Mouse (Mus musculus) ES-Bruce4 (cell line): ENCODE data around the gene Gm29094. TPM values are rescaled to one million over a fixed set of nuclear protein-coding genes. Genes with fewer than 3 reads are reported as not detected.
"Not testable (repeated sequence)": the region's sequence is repeated elsewhere in the genome, so short reads cannot be mapped to it uniquely, and the experiment has no call there.

Source experiments
- H3K27ac ChIP-seq: 2 replicates; pipeline ENCODE4 v1.5.1; 2012; ENCODE audit warnings: low read length, inconsistent platforms; ENCODE audit not compliant: insufficient read depth
- H3K27me3 ChIP-seq: 2 replicates; pipeline ENCODE4 v1.6.1; 2012; ENCODE audit warnings: mild to moderate bottlenecking, low read length, inconsistent platforms; ENCODE audit not compliant: control insufficient read depth, poor library complexity, insufficient read depth, severe bottlenecking
- H3K36me3 ChIP-seq: 2 replicates; pipeline ENCODE4 v1.6.1; 2012; ENCODE audit warnings: inconsistent platforms, mild to moderate bottlenecking, low read length, moderate library complexity; ENCODE audit not compliant: control insufficient read depth, poor library complexity, insufficient read depth, severe bottlenecking
- H3K4me1 ChIP-seq: one replicate; pipeline ENCODE4 v1.8.1; 2011; ENCODE audit warnings: low read length; ENCODE audit not compliant: control insufficient read depth, insufficient read depth
- H3K4me3 ChIP-seq: 2 replicates; pipeline ENCODE4 v1.5.1; 2011; ENCODE audit warnings: low read depth, mild to moderate bottlenecking, low read length
- H3K9ac ChIP-seq: 2 replicates; pipeline ENCODE4 v1.6.1; 2012; ENCODE audit warnings: low read depth, mild to moderate bottlenecking, inconsistent platforms; ENCODE audit not compliant: poor library complexity, severe bottlenecking
- H3K9me3 ChIP-seq: replicated peaks from 2 replicates; pipeline ENCODE4 v1.6.1; 2012; ENCODE audit warnings: mild to moderate bottlenecking, low read length, inconsistent platforms; ENCODE audit not compliant: control insufficient read depth, poor library complexity, insufficient read depth, severe bottlenecking
- polyA plus RNA-seq: library from polyadenylated mRNA; stranded (reverse); fragments of >200 nt; gene quantifications from 2 replicates; pipeline ENCODE4 v1.2.4, GENCODE M21; 2011; ENCODE audit warnings: low read depth; ENCODE audit not compliant: missing spikeins, insufficient read depth, insufficient read length

Gene Gm29094
- not detected in 2 replicates for polyA plus RNA-seq

DNA sequence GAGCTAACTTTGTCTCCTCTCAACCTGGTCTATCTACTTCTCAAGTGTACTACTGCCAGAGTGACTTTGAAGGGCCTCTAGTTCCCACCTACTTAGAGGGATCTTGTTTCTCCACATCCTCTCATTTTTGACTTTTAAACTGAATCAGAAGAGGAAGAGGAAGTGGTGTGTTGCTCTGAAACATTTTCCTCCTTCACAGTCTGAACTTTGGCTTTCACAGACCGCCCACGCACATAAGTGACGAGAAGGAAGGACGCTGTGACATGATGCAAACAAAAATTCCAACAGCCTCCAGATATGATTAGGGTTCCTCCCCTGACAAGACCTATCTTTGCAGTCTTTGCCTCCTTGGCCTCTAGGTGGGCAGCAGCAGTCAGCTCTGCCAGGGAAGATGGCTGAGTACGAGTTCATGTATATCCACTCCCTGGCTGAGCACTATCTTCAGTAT lies at the start of gene Gm29094, which contains the start of gene Bcl2a1b:
Gm29094 (plus strand) TSS at position 411 of the 448 bp plus-strand sequence.
Bcl2a1b (plus strand) TSS at position 241 of the 448 bp plus-strand sequence.
- H3K4me1 ChIP-seq, H3K4me3 ChIP-seq, H3K27me3 ChIP-seq, H3K9ac ChIP-seq, H3K9me3 ChIP-seq, H3K27ac ChIP-seq, H3K36me3 ChIP-seq: not testable (repeated sequence)

DNA sequence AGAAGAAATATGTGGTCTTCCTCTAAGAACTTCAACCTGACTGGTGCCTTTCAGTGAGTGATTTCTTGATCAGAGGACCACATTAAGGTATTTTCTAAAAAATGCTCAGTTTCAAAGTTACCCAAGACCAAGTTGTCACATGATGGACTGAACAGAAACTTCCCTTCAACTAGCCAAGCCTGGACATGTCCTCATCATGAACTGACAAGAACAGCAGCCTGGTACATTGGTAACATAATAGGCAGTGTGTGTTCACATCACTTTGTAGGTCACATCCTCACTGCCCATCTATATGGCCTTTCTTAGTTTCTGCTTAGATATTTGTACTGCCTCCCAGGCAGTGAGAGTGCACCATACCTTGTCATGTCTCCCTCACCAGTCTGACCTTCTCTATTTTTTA lies 26.6 kb upstream of the Gm29094 start:
- not testable (repeated sequence) for H3K27me3 ChIP-seq, H3K9ac ChIP-seq, H3K4me3 ChIP-seq, H3K4me1 ChIP-seq, H3K9me3 ChIP-seq, H3K36me3 ChIP-seq, H3K27ac ChIP-seq

GRCm38 (mm10) chr9:89178833-89179232 lies 20.3 kb upstream of the Gm29094 start:
- not testable (repeated sequence) for H3K27me3 ChIP-seq, H3K27ac ChIP-seq, H3K9ac ChIP-seq, H3K4me1 ChIP-seq, H3K36me3 ChIP-seq, H3K9me3 ChIP-seq, H3K4me3 ChIP-seq

GRCm38 (mm10) chr9:89179469-89179868 lies 19.7 kb upstream of the Gm29094 start:
- H3K4me1 ChIP-seq, H3K27me3 ChIP-seq, H3K9ac ChIP-seq, H3K4me3 ChIP-seq, H3K9me3 ChIP-seq, H3K27ac ChIP-seq, H3K36me3 ChIP-seq: not testable (repeated sequence)

DNA sequence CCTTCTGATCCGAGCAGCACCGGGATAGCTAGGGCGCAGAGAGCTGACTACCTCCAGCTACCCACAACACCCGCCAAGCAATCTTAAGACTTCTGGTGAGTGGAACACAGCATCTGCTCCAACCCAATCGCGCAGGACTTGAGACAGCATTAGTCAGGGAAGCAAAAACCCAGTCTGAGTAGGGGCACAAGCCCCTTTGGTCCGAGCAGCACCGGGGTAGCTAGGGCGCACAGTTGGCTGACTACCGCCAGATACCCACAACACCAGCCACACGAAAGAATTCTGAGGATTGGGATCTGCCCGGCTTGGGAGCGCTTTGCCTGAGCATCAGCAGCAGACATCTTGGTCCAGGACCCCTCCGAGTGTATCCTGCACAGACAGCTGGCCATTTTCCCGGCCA lies 12.2 kb upstream of the Gm29094 start:
- Histone ChIP-seq H3K9ac (peak overlapping the region; percentile 82), H3K4me3 (peak overlapping the region; percentile 72)
- not testable (repeated sequence) for H3K27ac ChIP-seq, H3K9me3 ChIP-seq, H3K27me3 ChIP-seq, H3K36me3 ChIP-seq, H3K4me1 ChIP-seq

DNA sequence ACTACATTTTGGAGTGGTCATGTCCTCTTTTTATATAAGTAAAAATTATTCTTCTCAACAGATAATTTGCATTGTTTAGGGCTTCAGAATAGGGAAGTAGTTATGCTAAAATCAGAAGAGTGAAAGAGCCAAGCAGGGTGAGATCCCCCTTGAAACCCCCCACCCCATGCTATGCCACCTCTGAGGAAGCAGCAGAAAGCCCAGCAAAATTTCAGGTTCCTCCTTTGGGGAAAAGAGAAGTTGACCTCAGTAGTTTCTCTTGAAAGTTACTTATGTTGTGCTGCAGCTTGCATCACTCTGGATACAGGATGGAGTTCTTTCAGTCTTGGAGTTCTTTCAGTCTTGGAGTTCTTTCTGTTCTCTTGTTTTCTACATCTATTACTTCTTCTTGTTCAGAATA lies 3.7 kb upstream of the Gm29094 start:
- H3K4me1 ChIP-seq, H3K27ac ChIP-seq, H3K9ac ChIP-seq: not testable (repeated sequence)

DNA sequence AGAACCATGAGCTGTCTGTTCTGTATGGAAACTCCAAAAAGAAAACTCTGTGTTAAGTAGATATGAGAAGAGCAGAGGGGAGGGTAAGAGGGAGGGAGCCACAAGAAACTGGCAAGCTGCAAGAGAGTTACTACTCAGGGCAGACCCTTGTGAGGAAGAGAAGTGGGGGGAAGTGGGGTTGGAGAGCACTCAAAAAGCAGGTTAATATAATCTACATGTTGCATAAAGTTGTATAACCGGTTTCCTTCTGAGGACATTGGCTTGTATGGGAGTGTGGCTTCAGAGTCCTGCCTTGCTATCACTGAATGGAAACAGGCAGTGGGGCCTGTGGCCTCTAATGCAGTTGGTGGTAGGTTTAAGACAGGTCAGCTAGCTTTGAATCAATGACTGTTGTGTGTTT lies 1.7 kb upstream of the Gm29094 start:
- H3K36me3 ChIP-seq, H3K9ac ChIP-seq, H3K4me1 ChIP-seq, H3K9me3 ChIP-seq, H3K4me3 ChIP-seq, H3K27ac ChIP-seq, H3K27me3 ChIP-seq: not testable (repeated sequence)

More for the DNA sequence above, 3.7 kb upstream of the Gm29094 start:
- H3K4me3 ChIP-seq, H3K36me3 ChIP-seq, H3K27me3 ChIP-seq, H3K9me3 ChIP-seq: not testable (repeated sequence)

DNA sequence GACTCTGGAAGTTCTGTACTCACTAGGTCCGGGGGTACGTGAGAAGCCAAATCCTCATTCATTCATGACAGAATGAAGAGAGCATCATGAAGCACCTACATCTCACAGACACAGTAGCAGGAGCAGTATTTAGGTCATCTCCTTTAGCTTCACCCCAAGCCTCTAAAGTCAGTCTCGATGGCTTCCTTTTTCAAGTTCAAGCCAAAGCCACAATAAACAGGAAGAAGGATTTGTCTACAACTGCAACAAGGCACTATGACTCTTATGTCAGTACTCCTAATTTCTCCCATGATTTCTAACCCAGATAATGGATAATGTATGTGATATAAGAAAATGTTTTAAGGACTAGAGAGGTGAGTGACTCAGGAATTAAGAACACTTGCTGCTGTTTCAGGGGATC lies 830 bp upstream of the Gm29094 start:
- not testable (repeated sequence) for H3K36me3 ChIP-seq, H3K9ac ChIP-seq, H3K27me3 ChIP-seq, H3K27ac ChIP-seq, H3K4me1 ChIP-seq, H3K9me3 ChIP-seq, H3K4me3 ChIP-seq

- not testable (repeated sequence) for H3K36me3 ChIP-seq, H3K27me3 ChIP-seq, H3K9ac ChIP-seq, H3K9me3 ChIP-seq, H3K4me1 ChIP-seq, H3K27ac ChIP-seq, H3K4me3 ChIP-seq
These were observed 3.1 kb downstream of the Gm29094 start for GRCm38 (mm10) chr9:89202256-89202655.

DNA sequence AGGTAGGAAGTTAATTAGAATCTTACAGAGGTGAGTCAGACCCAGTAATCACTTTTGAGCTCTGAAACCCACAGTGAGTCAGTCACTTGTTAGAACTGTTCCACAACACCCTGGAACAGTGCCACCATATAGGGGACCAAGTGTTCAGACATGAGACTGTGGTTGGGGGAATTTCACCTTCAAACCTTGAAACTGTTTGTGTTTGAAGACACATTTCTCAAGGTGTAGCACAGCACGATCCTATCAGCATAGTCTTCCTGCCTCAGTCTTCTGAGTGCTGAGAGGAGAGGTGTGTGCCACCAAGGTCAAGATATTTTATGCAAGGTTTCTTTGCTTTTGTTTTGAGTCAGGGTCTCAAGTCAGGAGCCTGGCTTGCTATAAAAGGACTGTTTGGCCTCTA lies 9.8 kb downstream of the Gm29094 start:
- not testable (repeated sequence) for H3K4me3 ChIP-seq, H3K9ac ChIP-seq, H3K27ac ChIP-seq, H3K4me1 ChIP-seq, H3K27me3 ChIP-seq, H3K9me3 ChIP-seq, H3K36me3 ChIP-seq
